Mouse (Mus musculus) kidney, postnatal 0 days (tissue): ENCODE data around the gene Mxi1. TPM values are rescaled to one million over a fixed set of nuclear protein-coding genes. Genes with fewer than 3 reads are reported as not detected.

Source experiments
- ATAC-seq: fragments of 200-750 bp; cut with Nextera tagmentation; replicated peaks from 2 replicates; pipeline ENCODE4 v1.8.0; 2017; ENCODE audit warnings: low read depth, moderate number of reproducible peaks, moderate TSS enrichment, moderate library complexity; ENCODE audit not compliant: low FRiP score
- DNase-seq: peaks from one replicate; pipeline ENCODE4 v3.0.0-alpha.2; 2016; ENCODE audit warnings: low spot score
- H3K27ac ChIP-seq: fragments of 300-500 bp; sonication (generic); 2 replicates; pipeline ENCODE4 v1.5.1; 2014; ENCODE audit warnings: mild to moderate bottlenecking
- H3K27me3 ChIP-seq: fragments of 300-500 bp; sonication (generic); 2 replicates; pipeline ENCODE4 v1.6.1; 2014; ENCODE audit warnings: low read length, mixed read lengths; ENCODE audit not compliant: insufficient read depth
- H3K36me3 ChIP-seq: fragments of 300-500 bp; sonication (generic); 2 replicates; pipeline ENCODE4 v1.6.1; 2014; ENCODE audit warnings: low read length, mixed read lengths; ENCODE audit not compliant: insufficient read depth
- H3K4me1 ChIP-seq: fragments of 300-500 bp; sonication (generic); replicated peaks from 2 replicates; pipeline ENCODE4 v1.6.1; 2014; ENCODE audit warnings: antibody characterized with exemption, low read length, mixed read lengths; ENCODE audit not compliant: insufficient read depth
- H3K4me2 ChIP-seq: fragments of 300-500 bp; sonication (generic); 2 replicates; pipeline ENCODE4 v1.6.1; 2014; ENCODE audit warnings: mild to moderate bottlenecking, low read length, moderate library complexity, mixed read lengths
- H3K4me3 ChIP-seq: fragments of 300-500 bp; sonication (generic); replicated peaks from 2 replicates; pipeline ENCODE4 v1.5.1; 2014; ENCODE audit warnings: low read depth, low read length
- H3K9ac ChIP-seq: fragments of 300-500 bp; sonication (generic); 2 replicates; pipeline ENCODE4 v1.6.1; 2014; ENCODE audit warnings: low read depth, low read length
- H3K9me3 ChIP-seq: fragments of 300-500 bp; sonication (generic); replicated peaks from 2 replicates; pipeline ENCODE4 v1.6.1; 2016; ENCODE audit warnings: low read length, inconsistent platforms, mixed read lengths
- CTCF ChIP-seq: IDR thresholded peaks from 2 replicates; pipeline ENCODE4 v1.5.1; 2016; ENCODE audit warnings: antibody characterized with exemption, low read depth, mild to moderate bottlenecking, moderate library complexity
- WGBS: fragments of 180-500 bp; shearing (Covaris S2); extraction: QIAGEN DNeasy Blood & Tissue Kit; methylation state at CpG from one replicate; pipeline ENCODE4 v1.1.7; 2014; 5-methylcytosine and 5-hydroxymethylcytosine counted together
- polyA plus RNA-seq: library from polyadenylated mRNA; unstranded; fragments of >200 nt; fragmentation: Nextera tagmentation; extraction: Ambion mirVana; gene quantifications from 2 replicates; pipeline ENCODE4 v1.2.1, GENCODE M21; 2015

The Mxi1 gene
- polyA plus RNA-seq, 1 experiment from 2014 or later, result 55.0 TPM

GRCm38 (mm10) chr19:53377652-53378051 lies 67.3 kb downstream of the Mxi1 start:
- 67% methylated on average over 8 of the region's 8 CpGs for WGBS
- H3K4me1 ChIP-seq, result 0 out of 2 replicates have a peak, but pooled peaks cover 3% of the 10 kb centered on the region

GRCm38 (mm10) chr19:53378421-53378820 lies 68.1 kb downstream of the Mxi1 start:
- no peak for TF ChIP-seq CTCF
- no peak overlapping the region for H3K9ac ChIP-seq
- no peak overlapping the region for H3K4me3 ChIP-seq
- no peak overlapping the region for H3K27ac ChIP-seq
- no peaks in the 10 kb centered on the region for H3K27me3 ChIP-seq
- H3K4me2 ChIP-seq, result no peak overlapping the region
- 0 out of 2 replicates have a peak, but pooled peaks cover 3% of the 10 kb centered on the region for H3K4me1 ChIP-seq
- 93% methylated on average over 10 of the region's 10 CpGs for WGBS
- H3K9me3 ChIP-seq, result no peaks in the 10 kb centered on the region
- DNase-seq (no peak), ATAC-seq (no peak)
- H3K36me3 ChIP-seq, result peaks cover 31% of the 10 kb centered on the region

More at GRCm38 (mm10) chr19:53377652-53378051, 67.3 kb downstream of the Mxi1 start:
- ATAC-seq (no peak), DNase-seq (no peak)
- no peaks in the 10 kb centered on the region for H3K9me3 ChIP-seq
- TF ChIP-seq CTCF, result no peak
- H3K27me3 ChIP-seq, result no peaks in the 10 kb centered on the region
- no peak overlapping the region for H3K27ac ChIP-seq
- no peak overlapping the region for H3K4me3 ChIP-seq
- H3K4me2 ChIP-seq, result no peak overlapping the region
- H3K36me3 ChIP-seq, result peaks cover 27% of the 10 kb centered on the region
- H3K9ac ChIP-seq, result no peak overlapping the region

GRCm38 (mm10) chr19:53383336-53383735 lies 73.0 kb downstream of the Mxi1 start:
- TF ChIP-seq CTCF, result no peak
- Histone ChIP-seq H3K4me2 (no peak overlapping the region), H3K4me3 (no peak overlapping the region), H3K27ac (no peak overlapping the region), H3K4me1 (no peaks in the 10 kb centered on the region), H3K27me3 (no peaks in the 10 kb centered on the region), H3K36me3 (peaks cover 47% of the 10 kb centered on the region), H3K9ac (no peak overlapping the region), H3K9me3 (no peaks in the 10 kb centered on the region)
- 95% methylated on average over 15 of the region's 15 CpGs for WGBS
- DNase-seq (no peak), ATAC-seq (no peak)

- no peak for DNase-seq
- ATAC-seq, result no peak
- Histone ChIP-seq H3K4me1 (peaks cover 12% of the 10 kb centered on the region; the same call in 1 of the 2 replicates), H3K9me3 (no peaks in the 10 kb centered on the region), H3K36me3 (peaks cover 21% of the 10 kb centered on the region; the same call in 1 of the 2 replicates), H3K4me2 (peak overlapping the region; percentile 67), H3K27ac (peak overlapping the region; percentile 100), H3K9ac (peak overlapping the region; percentile 100), H3K27me3 (no peaks in the 10 kb centered on the region), H3K4me3 (peak overlapping the region; percentile 95)
- 5% methylated on average over 6 of the region's 6 CpGs for WGBS
- TF ChIP-seq CTCF, result no peak
These were observed 79.1 kb downstream of the Mxi1 start for GRCm38 (mm10) chr19:53389417-53389816.

GRCm38 (mm10) chr19:53389851-53390431 lies 79.6 kb downstream of the Mxi1 start:
- DNase-seq (peak; percentile 76), ATAC-seq (peak; percentile 86)
- no peaks in the 10 kb centered on the region for H3K9me3 ChIP-seq
- H3K4me3 ChIP-seq, result peak overlapping the region; percentile 95
- WGBS, result under 1% methylated on average over 51 of the region's 59 CpGs
- peak overlapping the region; percentile 100 for H3K9ac ChIP-seq
- peak; percentile 29; the same call in 1 of the 2 replicates for TF ChIP-seq CTCF
- peak overlapping the region; percentile 100 for H3K27ac ChIP-seq
- peaks cover 12% of the 10 kb centered on the region; the same call in 1 of the 2 replicates for H3K4me1 ChIP-seq
- H3K36me3 ChIP-seq, result peaks cover 21% of the 10 kb centered on the region; the same call in 1 of the 2 replicates
- H3K4me2 ChIP-seq, result peak overlapping the region; percentile 67
- H3K27me3 ChIP-seq, result no peaks in the 10 kb centered on the region

- Histone ChIP-seq H3K27me3 (no peaks in the 10 kb centered on the region), H3K4me1 (peaks cover 12% of the 10 kb centered on the region; the same call in 1 of the 2 replicates), H3K4me2 (peak within 1 kb of the TSS; percentile 76), H3K4me3 (peak within 1 kb of the TSS; percentile 95), H3K27ac (peak within 1 kb of the TSS; percentile 100), H3K9me3 (no peaks in the 10 kb centered on the region), H3K36me3 (peaks cover 21% of the 10 kb centered on the region; the same call in 1 of the 2 replicates), H3K9ac (peak within 1 kb of the TSS; percentile 100)
- DNase-seq (peak; percentile 100), ATAC-seq (peak; percentile 98)
- WGBS, result under 1% methylated on average over 48 of the region's 48 CpGs
- no peak for TF ChIP-seq CTCF
These were observed 80.2 kb downstream of the Mxi1 start, which contains the start of gene Smndc1 for GRCm38 (mm10) chr19:53390495-53391007. Smndc1 (minus strand) TSS chr19:53390578.
